Mouse (Mus musculus) limb, embryonic 10.5 days (tissue): ENCODE data around the gene Mier3. TPM values are rescaled to one million over a fixed set of nuclear protein-coding genes. Genes with fewer than 3 reads are reported as not detected.

Experiments used
- DNase-seq: peaks from one replicate; pipeline ENCODE4 v3.0.0-alpha.2; 2017; ENCODE audit warnings: low spot score
- H3K27ac ChIP-seq: fragments of 300-500 bp; sonication (generic); 2 replicates; pipeline ENCODE4 v1.5.1; 2016; ENCODE audit warnings: mild to moderate bottlenecking
- H3K27me3 ChIP-seq: fragments of 300-500 bp; sonication (generic); 2 replicates; pipeline ENCODE4 v1.6.1; 2016; ENCODE audit warnings: low read depth, mild to moderate bottlenecking; ENCODE audit not compliant: poor library complexity, severe bottlenecking
- H3K36me3 ChIP-seq: fragments of 300-500 bp; sonication (generic); 2 replicates; pipeline ENCODE4 v1.6.1; 2016; ENCODE audit warnings: mild to moderate bottlenecking, moderate library complexity
- H3K4me1 ChIP-seq: fragments of 300-500 bp; sonication (generic); 2 replicates; pipeline ENCODE4 v1.6.1; 2016
- H3K4me3 ChIP-seq: fragments of 300-500 bp; sonication (generic); 2 replicates; pipeline ENCODE4 v1.5.1; 2016; ENCODE audit warnings: mild to moderate bottlenecking, moderate library complexity
- H3K9me3 ChIP-seq: fragments of 300-500 bp; sonication (generic); replicated peaks from 2 replicates; pipeline ENCODE4 v1.6.1; 2016; ENCODE audit warnings: mild to moderate bottlenecking
- WGBS: fragments of 180-500 bp; shearing (Covaris S2); methylation state at CpG from one replicate; pipeline ENCODE4 v1.1.7; 2016; 5-methylcytosine and 5-hydroxymethylcytosine counted together
- polyA plus RNA-seq: library from polyadenylated mRNA; unstranded; fragments of >200 nt; fragmentation: Nextera tagmentation; extraction: Ambion mirVana; gene quantifications from 2 replicates; pipeline ENCODE4 v1.2.1, GENCODE M21; 2016

Gene Mier3
- polyA plus RNA-seq = 19.4 and 21.7 TPM in 2 replicates

DNA sequence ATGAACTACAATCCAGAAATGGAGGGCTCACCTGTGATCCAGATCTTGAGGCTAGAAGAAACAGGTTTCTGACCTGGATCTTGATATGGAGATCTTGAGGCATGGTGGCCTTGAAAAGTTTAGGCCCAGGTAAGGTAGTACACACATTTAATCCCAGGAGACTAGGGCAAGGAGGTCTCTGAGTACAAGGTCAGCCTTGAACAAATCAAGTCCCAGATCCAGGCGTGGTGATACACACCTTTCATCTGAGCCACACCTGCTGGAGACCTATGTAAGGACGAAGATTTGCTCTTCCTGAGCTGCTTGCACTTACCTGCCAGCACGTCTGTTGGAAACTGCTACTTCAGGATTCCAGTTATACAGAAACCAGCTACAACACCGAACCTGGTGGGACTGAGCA is at the start of gene Mier3:
TSS of gene Mier3 (plus strand) at position 301 of the 400 bp plus-strand sequence.
- Histone ChIP-seq H3K27me3 (0 out of 2 replicates have a peak, but pooled peaks cover 6% of the 10 kb centered on the region), H3K4me1 (peaks cover 5% of the 10 kb centered on the region; the same call in 1 of the 2 replicates), H3K9me3 (no peaks in the 10 kb centered on the region), H3K36me3 (no peaks in the 10 kb centered on the region), H3K27ac (no peak within 1 kb of the TSS), H3K4me3 (no peak within 1 kb of the TSS)
- 94% methylated on average over 4 of the region's 4 CpGs for WGBS
- no peak for DNase-seq

- 89% methylated on average over 16 of the region's 16 CpGs for WGBS
- Histone ChIP-seq H3K27ac (no peak overlapping the region), H3K4me3 (no peak overlapping the region), H3K27me3 (no peaks in the 10 kb centered on the region), H3K9me3 (no peaks in the 10 kb centered on the region; the same call in 1 of the 2 replicates), H3K36me3 (no peaks in the 10 kb centered on the region), H3K4me1 (no peaks in the 10 kb centered on the region)
- DNase-seq = no peak
Observed at GRCm38 (mm10) chr13:111634163-111635160, 46.3 kb upstream of the Mier3 start.

DNA sequence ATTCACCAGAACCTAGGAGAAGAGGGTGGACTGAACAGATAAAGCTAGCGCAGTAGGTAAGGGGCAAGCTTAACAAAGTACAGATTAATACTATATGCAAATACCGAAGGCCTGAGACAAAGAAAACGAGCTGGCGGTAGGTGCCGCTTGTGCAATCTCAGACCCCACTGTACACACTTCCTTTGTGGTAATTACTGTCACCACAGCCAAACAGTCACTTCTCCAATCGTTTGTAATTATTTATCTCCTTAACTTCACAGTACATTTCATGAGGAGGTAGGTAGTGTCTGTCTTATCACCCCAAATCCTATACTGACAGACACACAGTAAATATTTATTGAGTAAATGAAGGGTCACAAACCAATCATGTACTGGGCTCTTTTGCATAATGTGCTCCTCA is 40.5 kb upstream of the Mier3 start:
- H3K4me1 ChIP-seq = no peaks in the 10 kb centered on the region
- H3K36me3 ChIP-seq = no peaks in the 10 kb centered on the region
- no peak overlapping the region for H3K4me3 ChIP-seq
- 90% methylated on average over 6 of the region's 6 CpGs for WGBS
- no peak overlapping the region for H3K27ac ChIP-seq
- no peaks in the 10 kb centered on the region for H3K27me3 ChIP-seq
- no peaks in the 10 kb centered on the region; the same call in 1 of the 2 replicates for H3K9me3 ChIP-seq
- DNase-seq = no peak

DNA sequence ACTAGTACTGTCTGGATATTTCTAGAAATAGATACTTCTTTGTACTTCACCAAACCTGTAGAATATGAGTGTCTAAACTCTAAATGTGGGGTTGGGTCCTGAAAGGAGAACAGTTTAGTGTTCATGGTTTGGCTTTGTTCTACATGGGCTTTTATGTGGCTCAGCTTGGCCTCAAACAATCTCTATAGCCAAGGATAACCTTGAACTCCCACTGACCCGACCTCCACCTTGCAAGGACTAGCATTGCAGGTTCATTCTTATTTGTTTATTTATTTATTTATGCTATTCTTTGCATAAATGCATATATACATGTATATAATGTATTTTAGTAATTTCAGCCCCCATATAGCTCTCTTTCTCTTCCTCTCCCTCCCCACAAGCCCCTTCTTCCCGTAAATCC is 37.1 kb upstream of the Mier3 start:
- Histone ChIP-seq H3K36me3 (no peaks in the 10 kb centered on the region), H3K9me3 (no peaks in the 10 kb centered on the region), H3K27ac (no peak overlapping the region), H3K4me1 (no peaks in the 10 kb centered on the region), H3K4me3 (no peak overlapping the region), H3K27me3 (no peaks in the 10 kb centered on the region)
- DNase-seq = no peak
- WGBS = 87% methylated on average over 2 of the region's 2 CpGs

GRCm38 (mm10) chr13:111646204-111646603 is 34.6 kb upstream of the Mier3 start:
- no peaks in the 10 kb centered on the region for H3K36me3 ChIP-seq
- no peak for DNase-seq
- H3K4me3 ChIP-seq = no peak overlapping the region
- no peaks in the 10 kb centered on the region for H3K4me1 ChIP-seq
- no peaks in the 10 kb centered on the region for H3K27me3 ChIP-seq
- 91% methylated on average over 9 of the region's 9 CpGs for WGBS
- H3K9me3 ChIP-seq = no peaks in the 10 kb centered on the region
- no peak overlapping the region for H3K27ac ChIP-seq

- WGBS = 93% methylated on average over 4 of the region's 4 CpGs
- no peaks in the 10 kb centered on the region for H3K36me3 ChIP-seq
- no peak overlapping the region for H3K4me3 ChIP-seq
- H3K9me3 ChIP-seq = no peaks in the 10 kb centered on the region
- H3K27ac ChIP-seq = no peak overlapping the region
- DNase-seq = no peak
- no peaks in the 10 kb centered on the region for H3K4me1 ChIP-seq
- no peaks in the 10 kb centered on the region for H3K27me3 ChIP-seq
Observed at GRCm38 (mm10) chr13:111647279-111647678, 33.5 kb upstream of the Mier3 start.

DNA sequence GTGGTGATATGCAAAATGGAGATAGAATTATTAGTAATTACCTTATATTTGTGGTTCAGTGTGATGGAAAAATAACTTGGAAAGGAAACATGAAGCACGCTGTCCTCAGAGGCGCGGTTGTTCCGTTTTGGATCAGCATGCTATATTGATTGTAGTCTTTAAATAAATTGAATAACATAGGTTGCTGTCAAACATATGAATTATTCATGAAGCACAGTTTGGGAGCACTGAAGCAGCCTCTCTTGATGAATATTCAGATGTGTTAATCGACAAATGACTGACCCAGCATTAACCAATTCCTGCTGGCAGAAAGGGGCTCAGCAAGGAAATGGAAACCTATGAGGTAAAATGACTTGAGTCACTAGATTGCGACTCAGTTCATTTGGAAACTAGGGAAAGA is 29.8 kb upstream of the Mier3 start:
- no peaks in the 10 kb centered on the region for H3K27me3 ChIP-seq
- 81% methylated on average over 6 of the region's 6 CpGs for WGBS
- no peaks in the 10 kb centered on the region for H3K9me3 ChIP-seq
- H3K4me3 ChIP-seq = no peak overlapping the region
- no peaks in the 10 kb centered on the region for H3K36me3 ChIP-seq
- no peaks in the 10 kb centered on the region for H3K4me1 ChIP-seq
- no peak for DNase-seq
- no peak overlapping the region for H3K27ac ChIP-seq

- no peak for DNase-seq
- Histone ChIP-seq H3K27ac (no peak overlapping the region), H3K4me3 (no peak overlapping the region), H3K27me3 (no peaks in the 10 kb centered on the region), H3K4me1 (peaks cover 21% of the 10 kb centered on the region), H3K36me3 (no peaks in the 10 kb centered on the region), H3K9me3 (no peaks in the 10 kb centered on the region)
- 93% methylated on average over 4 of the region's 4 CpGs for WGBS
Observed at GRCm38 (mm10) chr13:111655273-111655672, 25.5 kb upstream of the Mier3 start.

- no peaks in the 10 kb centered on the region for H3K9me3 ChIP-seq
- no peak overlapping the region for H3K4me3 ChIP-seq
- 88% methylated on average over 2 of the region's 2 CpGs for WGBS
- H3K27ac ChIP-seq = no peak overlapping the region
- peaks cover 24% of the 10 kb centered on the region for H3K4me1 ChIP-seq
- H3K36me3 ChIP-seq = no peaks in the 10 kb centered on the region
- no peaks in the 10 kb centered on the region for H3K27me3 ChIP-seq
- DNase-seq = no peak
Observed at GRCm38 (mm10) chr13:111655856-111656255, 24.9 kb upstream of the Mier3 start.

DNA sequence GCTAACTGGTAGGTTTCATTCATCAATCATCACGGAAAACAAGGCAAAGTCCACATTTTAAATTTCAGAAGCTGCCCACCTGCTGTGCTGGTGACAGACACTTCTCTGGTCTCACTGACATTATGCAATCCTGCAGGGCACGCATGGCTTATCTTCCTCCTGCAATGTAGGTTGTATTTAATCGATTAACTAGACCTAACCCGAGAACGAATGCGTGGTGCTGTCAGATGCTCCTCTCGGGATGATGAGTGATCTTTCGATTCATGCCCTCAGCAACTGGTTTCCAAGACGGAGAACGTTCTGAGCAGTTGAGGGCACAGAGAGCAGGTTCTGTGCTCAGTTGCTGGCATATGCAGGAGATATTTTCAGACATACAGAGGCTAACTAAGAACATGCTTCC is 24.5 kb upstream of the Mier3 start:
- peaks cover 24% of the 10 kb centered on the region for H3K4me1 ChIP-seq
- DNase-seq = no peak
- WGBS = 81% methylated on average over 10 of the region's 10 CpGs
- H3K27ac ChIP-seq = no peak overlapping the region
- H3K9me3 ChIP-seq = no peaks in the 10 kb centered on the region
- no peaks in the 10 kb centered on the region for H3K36me3 ChIP-seq
- H3K4me3 ChIP-seq = no peak overlapping the region
- H3K27me3 ChIP-seq = no peaks in the 10 kb centered on the region

DNA sequence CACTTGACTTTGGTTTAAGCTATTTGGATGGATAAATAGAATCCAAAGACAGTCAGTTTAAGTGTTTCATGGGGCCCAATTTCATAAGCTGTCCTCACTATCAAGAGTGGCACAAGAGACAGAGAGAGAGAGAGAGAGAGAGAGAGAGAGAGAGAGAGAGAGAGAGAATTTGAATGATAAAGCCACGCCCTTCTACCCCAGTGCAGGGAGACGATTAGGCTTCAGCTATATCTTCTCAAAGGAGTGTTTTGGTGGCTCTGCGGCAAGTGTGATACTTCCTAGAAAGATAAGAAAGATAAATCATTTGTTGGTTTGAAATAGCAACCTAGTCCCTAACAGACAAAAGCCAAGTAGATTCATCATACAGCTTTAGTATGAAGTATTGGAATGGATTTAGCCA is 24.0 kb upstream of the Mier3 start:
- Histone ChIP-seq H3K36me3 (no peaks in the 10 kb centered on the region), H3K9me3 (no peaks in the 10 kb centered on the region), H3K27ac (no peak overlapping the region), H3K4me3 (no peak overlapping the region), H3K27me3 (no peaks in the 10 kb centered on the region), H3K4me1 (peaks cover 24% of the 10 kb centered on the region)
- no peak for DNase-seq
- 86% methylated on average over 3 of the region's 3 CpGs for WGBS

DNA sequence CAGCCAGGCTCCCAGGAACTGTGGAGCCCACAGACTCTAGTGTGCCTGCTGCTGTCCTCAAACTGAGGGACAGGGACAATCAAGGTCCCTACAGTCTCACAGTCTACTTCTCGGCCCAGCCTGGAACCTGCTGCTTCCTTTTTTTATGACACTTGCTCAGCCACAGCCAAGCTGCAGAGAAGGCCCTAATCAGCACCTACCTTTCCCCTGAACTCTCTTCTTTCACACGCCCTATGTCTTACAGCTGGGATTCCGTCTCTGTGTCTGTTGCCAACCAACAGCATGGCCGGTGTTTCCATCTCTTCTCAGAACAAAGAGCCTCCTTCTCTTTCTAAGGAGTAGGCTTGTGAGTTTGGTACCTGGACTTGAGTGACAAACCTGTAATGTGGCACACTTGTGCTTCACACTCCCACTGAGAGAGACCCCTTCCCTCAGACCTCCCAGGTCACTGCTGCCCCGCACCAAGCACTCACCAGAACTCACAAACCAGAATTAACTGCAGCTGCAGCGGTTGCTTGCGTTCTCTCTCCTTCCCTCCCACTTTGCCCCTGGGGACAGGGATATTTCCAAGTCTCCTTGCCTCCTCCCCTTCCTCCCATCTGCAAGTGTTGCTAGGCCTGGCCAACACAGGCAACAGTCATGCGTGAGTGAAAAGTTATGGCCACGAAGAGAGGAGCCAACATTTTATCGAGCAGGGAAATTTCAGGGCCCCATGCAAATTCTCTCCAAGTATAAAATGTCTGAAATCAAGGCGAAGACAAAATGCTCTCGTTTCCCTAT is 22.1 kb upstream of the Mier3 start:
- no peak overlapping the region for H3K4me3 ChIP-seq
- H3K27ac ChIP-seq = peak overlapping the region; percentile 56
- no peaks in the 10 kb centered on the region for H3K27me3 ChIP-seq
- no peaks in the 10 kb centered on the region for H3K9me3 ChIP-seq
- WGBS = 61% methylated on average over 12 of the region's 12 CpGs
- DNase-seq = peak; percentile 33
- H3K36me3 ChIP-seq = no peaks in the 10 kb centered on the region
- H3K4me1 ChIP-seq = peaks cover 24% of the 10 kb centered on the region

DNA sequence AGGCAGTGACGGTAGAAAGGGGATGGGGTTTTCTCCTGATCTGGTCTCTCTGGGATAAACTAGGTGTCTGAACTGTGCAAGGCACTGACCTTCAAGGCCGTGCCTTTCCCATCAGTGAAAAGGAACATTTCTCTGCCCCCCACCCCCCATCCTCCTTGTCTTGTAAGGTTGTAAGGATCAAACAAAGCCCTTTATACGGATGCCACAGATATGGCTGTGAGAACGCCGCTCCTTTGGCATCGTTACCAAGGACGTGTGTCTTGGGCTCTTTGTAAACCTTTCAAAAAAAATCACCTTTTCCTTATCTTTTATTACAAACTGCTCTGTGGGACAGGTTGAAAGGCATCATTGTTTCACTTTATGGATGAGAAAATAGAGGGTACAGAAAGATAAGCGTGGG is 21.3 kb upstream of the Mier3 start:
- no peaks in the 10 kb centered on the region for H3K27me3 ChIP-seq
- H3K4me3 ChIP-seq = no peak overlapping the region
- peaks cover 24% of the 10 kb centered on the region for H3K4me1 ChIP-seq
- H3K27ac ChIP-seq = no peak overlapping the region; the same call in 1 of the 2 replicates
- no peaks in the 10 kb centered on the region for H3K9me3 ChIP-seq
- no peaks in the 10 kb centered on the region for H3K36me3 ChIP-seq
- no peak for DNase-seq
- 87% methylated on average over 8 of the region's 8 CpGs for WGBS
